Mouse (Mus musculus) kidney, embryonic 14.5 days (tissue): ENCODE measurements around the gene Pak3. TPM values are rescaled to one million over a fixed set of nuclear protein-coding genes. Genes with fewer than 3 reads are reported as not detected.

Experiments used
- ATAC-seq: fragments of 200-750 bp; cut with Nextera tagmentation; 2 replicates; pipeline ENCODE4 v1.8.0; 2017; ENCODE audit warnings: moderate number of reproducible peaks, mild to moderate bottlenecking, moderate TSS enrichment, moderate library complexity; ENCODE audit not compliant: low FRiP score, low TSS enrichment
- H3K27ac ChIP-seq: fragments of 300-500 bp; sonication (generic); 2 replicates; pipeline ENCODE4 v1.5.1; 2014; ENCODE audit warnings: low read depth, mild to moderate bottlenecking, low read length, moderate library complexity, mixed read lengths
- H3K27me3 ChIP-seq: fragments of 300-500 bp; sonication (generic); 2 replicates; pipeline ENCODE4 v1.6.1; 2014; ENCODE audit warnings: mild to moderate bottlenecking, low read length; ENCODE audit not compliant: control insufficient read depth, insufficient read depth
- H3K36me3 ChIP-seq: fragments of 300-500 bp; sonication (generic); 2 replicates; pipeline ENCODE4 v1.6.1; 2014; ENCODE audit warnings: low read length, mixed read lengths; ENCODE audit not compliant: control insufficient read depth, insufficient read depth
- H3K4me1 ChIP-seq: fragments of 300-500 bp; sonication (generic); 2 replicates; pipeline ENCODE4 v1.6.1; 2014; ENCODE audit warnings: low read length, mixed read lengths; ENCODE audit not compliant: control insufficient read depth, insufficient read depth
- H3K4me2 ChIP-seq: fragments of 300-500 bp; sonication (generic); replicated peaks from 2 replicates; pipeline ENCODE4 v1.6.1; 2014; ENCODE audit warnings: low read depth, mild to moderate bottlenecking, low read length
- H3K4me3 ChIP-seq: fragments of 300-500 bp; sonication (generic); 2 replicates; pipeline ENCODE4 v1.5.1; 2014; ENCODE audit warnings: mild to moderate bottlenecking, low read length
- H3K9ac ChIP-seq: fragments of 300-500 bp; sonication (generic); 2 replicates; pipeline ENCODE4 v1.6.1; 2014; ENCODE audit warnings: low read depth, mild to moderate bottlenecking, low read length, moderate library complexity
- H3K9me3 ChIP-seq: fragments of 300-500 bp; sonication (generic); 2 replicates; pipeline ENCODE4 v1.6.1; 2016; ENCODE audit warnings: low read length; ENCODE audit not compliant: control insufficient read depth
- WGBS: fragments of 180-500 bp; shearing (Covaris S2); extraction: QIAGEN DNeasy Blood & Tissue Kit; methylation state at CpG from one replicate; pipeline ENCODE4 v1.1.7; 2014; 5-methylcytosine and 5-hydroxymethylcytosine counted together
- polyA plus RNA-seq: library from polyadenylated mRNA; unstranded; fragments of >200 nt; fragmentation: Nextera tagmentation; extraction: Ambion mirVana; gene quantifications from 2 replicates; pipeline ENCODE4 v1.2.1, GENCODE M21; 2014

Gene Pak3
- polyA plus RNA-seq, 1 experiment from 2014 or later = 4.8 TPM

DNA sequence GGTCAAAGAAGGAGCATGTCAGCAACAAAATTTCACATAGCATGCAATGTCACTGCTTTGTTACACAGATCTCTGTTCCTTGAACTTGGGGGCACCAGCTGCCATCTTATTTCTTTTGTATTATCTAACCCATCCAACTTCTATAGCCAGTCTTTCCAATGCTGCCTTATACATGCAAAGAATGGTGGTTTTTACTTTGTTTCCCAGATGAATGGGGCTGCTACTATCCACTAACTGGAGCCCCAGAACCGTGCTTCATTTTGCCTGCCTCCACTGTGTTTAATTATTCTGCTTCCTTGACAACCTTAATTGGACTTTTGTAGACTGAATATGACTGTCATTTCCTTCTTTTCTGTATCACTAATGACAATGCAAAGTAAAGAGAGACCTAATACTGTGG, 126.4 kb downstream of the Pak3 start:
- Histone ChIP-seq H3K27me3 (no peaks in the 10 kb centered on the region), H3K9ac (no peak overlapping the region), H3K9me3 (no peaks in the 10 kb centered on the region), H3K4me1 (no peaks in the 10 kb centered on the region), H3K36me3 (no peaks in the 10 kb centered on the region), H3K4me2 (no peak overlapping the region), H3K4me3 (no peak overlapping the region), H3K27ac (no peak overlapping the region)
- no peak for ATAC-seq
- WGBS = 65% methylated on average over 1 of the region's 1 CpGs

- no peak for ATAC-seq
- Histone ChIP-seq H3K27ac (no peak overlapping the region), H3K36me3 (no peaks in the 10 kb centered on the region), H3K9ac (no peak overlapping the region), H3K27me3 (0 out of 2 replicates have a peak, but pooled peaks cover 4% of the 10 kb centered on the region), H3K9me3 (no peaks in the 10 kb centered on the region), H3K4me1 (no peaks in the 10 kb centered on the region), H3K4me3 (no peak overlapping the region), H3K4me2 (no peak overlapping the region)
- 50% methylated on average over 9 of the region's 9 CpGs for WGBS
Measured at GRCm38 (mm10) chrX:143654308-143655176, 136.2 kb downstream of the Pak3 start.

DNA sequence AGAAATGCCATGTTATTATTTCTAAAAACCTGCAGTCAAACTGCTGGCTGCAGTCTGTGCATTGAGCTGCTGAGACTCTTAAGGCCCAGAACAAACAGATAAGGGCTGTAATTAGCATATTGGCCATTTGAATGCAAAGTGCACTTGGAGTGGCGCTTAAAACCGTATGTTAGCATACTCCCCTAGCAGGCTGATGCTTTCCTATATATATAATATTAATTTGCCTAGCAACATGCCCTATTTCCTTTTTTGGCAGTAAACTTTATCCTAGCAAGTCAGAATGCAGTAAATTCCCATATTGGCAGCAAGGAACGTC, 136.7 kb downstream of the Pak3 start:
- Histone ChIP-seq H3K4me3 (no peak overlapping the region), H3K4me1 (no peaks in the 10 kb centered on the region), H3K36me3 (no peaks in the 10 kb centered on the region), H3K9ac (no peak overlapping the region), H3K27me3 (0 out of 2 replicates have a peak, but pooled peaks cover 4% of the 10 kb centered on the region), H3K27ac (no peak overlapping the region), H3K4me2 (no peak overlapping the region), H3K9me3 (no peaks in the 10 kb centered on the region)
- 36% methylated on average over 3 of the region's 3 CpGs for WGBS
- no peak for ATAC-seq

- Histone ChIP-seq H3K27ac (no peak overlapping the region), H3K4me2 (peak overlapping the region; percentile 55), H3K36me3 (no peaks in the 10 kb centered on the region), H3K9ac (peak overlapping the region; percentile 18; the same call in 1 of the 2 replicates), H3K9me3 (no peaks in the 10 kb centered on the region), H3K4me3 (peak overlapping the region; percentile 47), H3K27me3 (no peaks in the 10 kb centered on the region), H3K4me1 (no peaks in the 10 kb centered on the region)
- peak; percentile 99 for ATAC-seq
- WGBS = 34% methylated on average over 28 of the region's 28 CpGs
Measured at GRCm38 (mm10) chrX:143664221-143665150, 146.1 kb downstream of the Pak3 start.

- 47% methylated on average over 2 of the region's 2 CpGs for WGBS
- H3K4me1 ChIP-seq = no peaks in the 10 kb centered on the region
- no peak overlapping the region for H3K4me2 ChIP-seq
- no peak overlapping the region for H3K9ac ChIP-seq
- no peaks in the 10 kb centered on the region for H3K9me3 ChIP-seq
- no peak for ATAC-seq
- no peaks in the 10 kb centered on the region for H3K36me3 ChIP-seq
- H3K27me3 ChIP-seq = no peaks in the 10 kb centered on the region
- H3K4me3 ChIP-seq = no peak overlapping the region
- H3K27ac ChIP-seq = no peak overlapping the region
Measured at GRCm38 (mm10) chrX:143665771-143666170, 147.4 kb downstream of the Pak3 start.

- Histone ChIP-seq H3K9me3 (no peaks in the 10 kb centered on the region), H3K4me3 (no peak overlapping the region), H3K27ac (no peak overlapping the region), H3K4me1 (no peaks in the 10 kb centered on the region), H3K4me2 (no peak overlapping the region), H3K27me3 (no peaks in the 10 kb centered on the region), H3K9ac (no peak overlapping the region), H3K36me3 (no peaks in the 10 kb centered on the region)
- no peak for ATAC-seq
- 32% methylated on average over 4 of the region's 4 CpGs for WGBS
Measured at GRCm38 (mm10) chrX:143666991-143667390, 148.6 kb downstream of the Pak3 start.

GRCm38 (mm10) chrX:143668242-143668641, 149.9 kb downstream of the Pak3 start:
- no peak for ATAC-seq
- H3K4me2 ChIP-seq = no peak overlapping the region
- H3K27ac ChIP-seq = no peak overlapping the region
- no peak overlapping the region for H3K9ac ChIP-seq
- H3K27me3 ChIP-seq = no peaks in the 10 kb centered on the region
- H3K9me3 ChIP-seq = no peaks in the 10 kb centered on the region
- WGBS = 47% methylated on average over 3 of the region's 3 CpGs
- H3K36me3 ChIP-seq = no peaks in the 10 kb centered on the region
- no peaks in the 10 kb centered on the region for H3K4me1 ChIP-seq
- H3K4me3 ChIP-seq = no peak overlapping the region

GRCm38 (mm10) chrX:143678566-143678965, 160.2 kb downstream of the Pak3 start:
- ATAC-seq = no peak
- Histone ChIP-seq H3K27ac (no peak overlapping the region), H3K4me2 (no peak overlapping the region), H3K4me1 (no peaks in the 10 kb centered on the region), H3K36me3 (no peaks in the 10 kb centered on the region), H3K9ac (no peak overlapping the region), H3K27me3 (no peaks in the 10 kb centered on the region), H3K9me3 (no peaks in the 10 kb centered on the region), H3K4me3 (no peak overlapping the region)
- 78% methylated on average over 2 of the region's 2 CpGs for WGBS

GRCm38 (mm10) chrX:143722250-143722649, 203.9 kb downstream of the Pak3 start:
- no peaks in the 10 kb centered on the region for H3K27me3 ChIP-seq
- no peaks in the 10 kb centered on the region for H3K36me3 ChIP-seq
- H3K9ac ChIP-seq = no peak overlapping the region
- ATAC-seq = no peak
- no peak overlapping the region for H3K4me2 ChIP-seq
- H3K27ac ChIP-seq = no peak overlapping the region
- no peaks in the 10 kb centered on the region for H3K9me3 ChIP-seq
- 88% methylated on average over 1 of the region's 1 CpGs for WGBS
- H3K4me3 ChIP-seq = no peak overlapping the region
- H3K4me1 ChIP-seq = no peaks in the 10 kb centered on the region
